Mouse (Mus musculus): ENCODE results near the gene Gm28374.

- TF ChIP-seq CTCF (conservative IDR thresholded peaks at IDR 0.05 in 1 of 2, IDR thresholded peaks at IDR 0.05 in 1 of 2; ENCODE audit: low read depth in 2 of 2, low read length in 2 of 2), result no peak
- TF ChIP-seq EP300 (IDR thresholded peaks at IDR 0.05; ENCODE audit: low read length), result no peak
- TF ChIP-seq TCF12 (IDR thresholded peaks at IDR 0.05; ENCODE audit: low read depth, low read length), result no peak
- no peak for TF ChIP-seq MAZ (IDR thresholded peaks at IDR 0.05; ENCODE audit: low read depth, low read length)
- TF ChIP-seq E2F4 (IDR thresholded peaks at IDR 0.05; ENCODE audit: insufficient replicate concordance, low read depth, low read length), result no peak
- TF ChIP-seq HCFC1 (IDR thresholded peaks at IDR 0.05; ENCODE audit: low read depth, low read length), result no peak
- no peak for TF ChIP-seq USF2 (conservative IDR thresholded peaks at IDR 0.05; ENCODE audit: low read depth, low read length)
- no peak for TF ChIP-seq NRF1 (IDR thresholded peaks at IDR 0.05; ENCODE audit: low read depth, low read length)
- TF ChIP-seq ZMIZ1 (IDR thresholded peaks at IDR 0.05; ENCODE audit: low read depth, low read length), result 0 out of 2 replicates have a peak, but pooled peaks have one; percentile 0
Observed at GRCm38 (mm10) chr19:6052516-6052915, 29.5 kb downstream of the Gm28374 start.

Data from CH12.LX (cell line).